Mouse (Mus musculus): ENCODE measurements around the gene Rnf183. TPM values are rescaled to one million over a fixed set of nuclear protein-coding genes. Genes with fewer than 3 reads are reported as not detected.

Gene Rnf183
- polyA plus RNA-seq, 1 experiment = not detected

GRCm38 (mm10) chr4:62410325-62410724, 24.7 kb downstream of the Rnf183 start:
- no peaks in the 10 kb centered on the region for H3K4me1 ChIP-seq (ENCODE audit: control insufficient read depth, insufficient read depth, low read length)
- TF ChIP-seq POLR2A (IDR thresholded peaks at IDR 0.05; ENCODE audit: low read depth, low read length) = no peak
- no peak for TF ChIP-seq CTCF (IDR thresholded peaks at IDR 0.05; ENCODE audit: borderline replicate concordance, insufficient read depth, low read length)
- H3K27ac ChIP-seq (ENCODE audit: insufficient read depth, low read length) = no peak overlapping the region
- H3K4me3 ChIP-seq (ENCODE audit: insufficient read depth, low read length) = peak overlapping the region; percentile 90

DNA sequence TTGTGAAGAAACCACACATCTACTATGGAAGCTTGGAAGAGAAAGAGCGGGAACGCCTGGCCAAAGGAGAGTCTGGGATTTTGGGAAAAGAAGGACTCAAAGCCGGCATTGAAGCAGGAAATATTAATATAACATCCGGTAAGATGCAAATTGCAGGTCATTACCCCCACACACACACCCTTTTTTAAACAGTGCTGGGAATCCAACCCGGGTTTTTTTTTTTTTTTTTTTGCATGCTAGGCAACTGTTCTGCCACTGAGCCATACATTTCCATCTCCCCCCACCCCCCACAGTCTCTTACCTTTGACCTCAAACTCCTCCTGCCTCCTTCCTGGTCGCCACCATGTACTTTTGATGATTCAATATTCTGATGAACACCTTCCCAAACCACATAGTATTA, 25.4 kb downstream of the Rnf183 start:
- Histone ChIP-seq H3K4me1 (ENCODE audit: control insufficient read depth, insufficient read depth, low read length) (no peaks in the 10 kb centered on the region), H3K4me3 (ENCODE audit: insufficient read depth, low read length) (peak overlapping the region; percentile 90), H3K27ac (ENCODE audit: insufficient read depth, low read length) (no peak overlapping the region)
- TF ChIP-seq CTCF (IDR thresholded peaks at IDR 0.05; ENCODE audit: borderline replicate concordance, insufficient read depth, low read length) (no peak), POLR2A (IDR thresholded peaks at IDR 0.05; ENCODE audit: low read depth, low read length) (no peak)

DNA sequence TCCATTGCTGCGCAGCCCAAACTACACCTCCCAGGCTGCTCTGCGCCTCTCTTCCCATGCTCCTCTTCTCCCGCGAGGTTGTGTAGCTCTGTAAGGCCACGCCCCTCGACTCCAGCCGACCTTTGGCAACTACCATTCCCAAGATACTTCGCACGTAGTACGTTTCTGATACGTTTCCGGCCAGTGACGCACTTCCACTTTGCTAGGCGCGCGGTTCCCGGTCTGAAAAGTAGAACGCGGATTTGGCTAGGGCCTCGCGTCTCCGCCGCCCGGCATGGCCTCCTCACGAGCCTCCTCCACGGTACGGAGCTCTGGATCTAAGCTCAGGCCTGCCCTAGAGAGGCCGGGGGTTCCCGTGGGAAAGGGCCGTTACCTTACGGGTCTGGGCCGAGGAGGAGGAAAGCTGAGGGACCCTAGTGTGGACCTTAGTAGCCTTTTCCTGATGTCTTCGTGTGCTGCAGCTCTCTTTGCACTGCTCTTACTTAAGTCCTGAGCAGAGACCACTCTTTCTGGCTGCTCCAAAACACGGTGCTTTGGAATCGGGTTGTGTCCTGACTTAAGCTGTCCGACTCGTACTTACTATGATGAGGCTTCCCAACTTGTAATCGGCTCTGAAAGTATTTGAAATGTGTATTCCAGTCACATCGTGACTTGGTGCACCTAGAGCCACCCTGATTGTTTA, 26.3 kb downstream of the Rnf183 start, which contains the start of the genes Cdc26 and Prpf4:
Gene Cdc26, minus strand, starts transcription at position 42 of the 682 bp plus-strand sequence.
Gene Prpf4, plus strand, starts transcription at position 197 of the 682 bp plus-strand sequence.
- H3K4me1 ChIP-seq (ENCODE audit: control insufficient read depth, insufficient read depth, low read length) = no peaks in the 10 kb centered on the region
- TF ChIP-seq POLR2A (IDR thresholded peaks at IDR 0.05; ENCODE audit: low read depth, low read length) (peak; percentile 75), CTCF (IDR thresholded peaks at IDR 0.05; ENCODE audit: borderline replicate concordance, insufficient read depth, low read length) (no peak)
- peak within 1 kb of the TSS; percentile 94 for H3K27ac ChIP-seq (ENCODE audit: insufficient read depth, low read length)
- H3K4me3 ChIP-seq (ENCODE audit: insufficient read depth, low read length) = peak within 1 kb of the TSS; percentile 90

GRCm38 (mm10) chr4:62407730-62408582, 27.1 kb downstream of the Rnf183 start:
- Histone ChIP-seq H3K27ac (ENCODE audit: insufficient read depth, low read length) (peak overlapping the region; percentile 94), H3K4me3 (ENCODE audit: insufficient read depth, low read length) (peak overlapping the region; percentile 75), H3K4me1 (ENCODE audit: control insufficient read depth, insufficient read depth, low read length) (no peaks in the 10 kb centered on the region)
- TF ChIP-seq CTCF (IDR thresholded peaks at IDR 0.05; ENCODE audit: borderline replicate concordance, insufficient read depth, low read length) = no peak
- peak; percentile 46 for TF ChIP-seq POLR2A (IDR thresholded peaks at IDR 0.05; ENCODE audit: low read depth, low read length)

DNA sequence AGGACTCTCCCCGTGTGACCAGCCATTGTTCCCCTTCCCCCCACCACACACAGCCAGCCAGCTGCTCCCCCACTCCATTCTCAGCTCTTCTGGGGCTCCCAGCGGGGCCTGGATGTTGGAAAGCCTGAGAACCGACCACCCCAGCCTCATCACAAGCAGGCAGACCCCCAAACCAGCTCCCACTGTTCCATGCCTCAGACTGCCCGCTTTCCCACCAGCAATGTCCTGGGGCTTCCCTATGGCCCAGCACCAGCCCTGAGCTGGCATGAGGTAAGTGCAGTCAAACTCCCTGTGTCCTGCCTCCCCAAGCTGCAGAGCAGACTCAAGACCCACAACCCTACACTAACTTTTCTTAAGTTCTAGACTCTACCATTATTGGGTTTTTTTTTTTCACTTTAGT, 28.9 kb downstream of the Rnf183 start:
- Histone ChIP-seq H3K4me3 (ENCODE audit: insufficient read depth, low read length) (no peak overlapping the region), H3K4me1 (ENCODE audit: control insufficient read depth, insufficient read depth, low read length) (no peaks in the 10 kb centered on the region), H3K27ac (ENCODE audit: insufficient read depth, low read length) (no peak overlapping the region)
- TF ChIP-seq POLR2A (IDR thresholded peaks at IDR 0.05; ENCODE audit: low read depth, low read length) (no peak), CTCF (IDR thresholded peaks at IDR 0.05; ENCODE audit: borderline replicate concordance, insufficient read depth, low read length) (no peak)

DNA sequence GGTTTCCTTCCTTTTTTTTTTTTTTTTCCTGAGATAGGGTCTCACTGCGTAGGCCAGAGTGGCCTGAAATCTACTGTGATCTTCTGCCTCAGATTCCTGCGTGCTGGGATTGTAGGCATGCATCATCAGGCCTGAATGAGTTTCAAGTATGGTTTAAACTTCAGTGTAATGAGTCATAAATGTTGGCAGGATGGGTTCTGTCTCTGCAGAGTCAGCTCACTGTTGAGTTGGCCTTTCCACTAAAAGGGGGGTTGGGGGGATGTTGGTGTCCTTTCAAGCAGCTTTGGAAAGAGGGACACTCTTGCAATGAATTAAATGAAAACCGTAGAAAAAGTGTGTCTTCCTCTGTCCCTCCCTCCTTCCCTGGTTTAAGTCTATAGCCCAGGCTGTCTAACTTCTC, 36.1 kb downstream of the Rnf183 start:
- Histone ChIP-seq H3K27ac (ENCODE audit: insufficient read depth, low read length) (peak overlapping the region; percentile 88), H3K4me1 (ENCODE audit: control insufficient read depth, insufficient read depth, low read length) (peaks cover 7% of the 10 kb centered on the region; the same call in 1 of the 2 replicates), H3K4me3 (ENCODE audit: insufficient read depth, low read length) (no peak overlapping the region)
- TF ChIP-seq POLR2A (IDR thresholded peaks at IDR 0.05; ENCODE audit: low read depth, low read length) = no peak
- no peak for TF ChIP-seq CTCF (IDR thresholded peaks at IDR 0.05; ENCODE audit: borderline replicate concordance, insufficient read depth, low read length)

- TF ChIP-seq CTCF (IDR thresholded peaks at IDR 0.05; ENCODE audit: borderline replicate concordance, insufficient read depth, low read length) = no peak
- TF ChIP-seq POLR2A (IDR thresholded peaks at IDR 0.05; ENCODE audit: low read depth, low read length) = no peak
- peaks cover 7% of the 10 kb centered on the region; the same call in 1 of the 2 replicates for H3K4me1 ChIP-seq (ENCODE audit: control insufficient read depth, insufficient read depth, low read length)
- H3K27ac ChIP-seq (ENCODE audit: insufficient read depth, low read length) = peak overlapping the region; percentile 52; the same call in 1 of the 2 replicates
- H3K4me3 ChIP-seq (ENCODE audit: insufficient read depth, low read length) = no peak overlapping the region
These were observed 37.3 kb downstream of the Rnf183 start for GRCm38 (mm10) chr4:62397616-62398365.

GRCm38 (mm10) chr4:62395806-62396205, 39.2 kb downstream of the Rnf183 start:
- TF ChIP-seq CTCF (IDR thresholded peaks at IDR 0.05; ENCODE audit: borderline replicate concordance, insufficient read depth, low read length) (no peak), POLR2A (IDR thresholded peaks at IDR 0.05; ENCODE audit: low read depth, low read length) (no peak)
- peaks cover 7% of the 10 kb centered on the region; the same call in 1 of the 2 replicates for H3K4me1 ChIP-seq (ENCODE audit: control insufficient read depth, insufficient read depth, low read length)
- no peak overlapping the region for H3K4me3 ChIP-seq (ENCODE audit: insufficient read depth, low read length)
- no peak overlapping the region for H3K27ac ChIP-seq (ENCODE audit: insufficient read depth, low read length)

DNA sequence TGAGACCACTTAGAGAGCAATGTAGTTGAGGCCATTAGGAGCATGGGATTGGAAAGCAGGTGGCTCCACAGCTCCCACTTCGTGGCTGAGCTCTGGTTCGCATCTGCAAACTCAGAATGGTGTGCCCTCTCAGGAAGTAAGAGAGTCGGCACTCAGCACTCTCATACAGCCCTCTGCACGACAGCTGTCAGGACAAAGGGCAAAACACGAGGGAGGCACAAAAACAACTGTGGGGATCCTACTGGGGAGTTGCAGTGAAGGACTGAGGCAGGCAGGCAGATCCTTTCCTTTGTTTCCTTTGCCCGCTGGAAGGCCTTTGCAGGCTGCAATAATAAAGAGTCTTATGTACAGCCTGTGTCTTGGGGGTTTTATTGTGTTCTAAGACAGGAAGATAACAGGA, 41.6 kb downstream of the Rnf183 start:
- H3K4me1 ChIP-seq (ENCODE audit: control insufficient read depth, insufficient read depth, low read length) = 0 out of 2 replicates have a peak, but pooled peaks cover 6% of the 10 kb centered on the region
- H3K27ac ChIP-seq (ENCODE audit: insufficient read depth, low read length) = no peak overlapping the region
- TF ChIP-seq POLR2A (IDR thresholded peaks at IDR 0.05; ENCODE audit: low read depth, low read length) (no peak), CTCF (IDR thresholded peaks at IDR 0.05; ENCODE audit: borderline replicate concordance, insufficient read depth, low read length) (no peak)
- no peak overlapping the region for H3K4me3 ChIP-seq (ENCODE audit: insufficient read depth, low read length)
